Mouse (Mus musculus) spleen, adult 2 months (tissue): ENCODE measurements at regions not wholly inside any gene's neighbourhood (a gene's known extent, or its start where the extent isn't known, plus 50 kb on each side); places are given as distances from the start of the nearest gene placed in this dataset.

Experiments
- DNase-seq, 2 experiments: peaks; one replicate each; pipeline versions ENCODE4 v3.0.0 to v3.0.0-alpha.2; 2012 to 2021; ENCODE audit warnings: low spot score in 2 of 2, low read depth in 1 of 2
- H3K27ac ChIP-seq: fragments of 200-500 bp; 2 replicates; pipeline ENCODE4 v1.5.1; 2012; ENCODE audit warnings: low read length, inconsistent platforms; ENCODE audit not compliant: insufficient read depth
- H3K27me3 ChIP-seq: fragments of 200-500 bp; 2 replicates; pipeline ENCODE4 v1.6.1; 2012; ENCODE audit warnings: mild to moderate bottlenecking, moderate library complexity, low read length, inconsistent platforms; ENCODE audit not compliant: control insufficient read depth, insufficient read depth
- H3K36me3 ChIP-seq: fragments of 200-500 bp; 2 replicates; pipeline ENCODE4 v1.6.1; 2012; ENCODE audit warnings: mild to moderate bottlenecking, low read length, inconsistent platforms; ENCODE audit not compliant: control insufficient read depth, insufficient read depth
- H3K4me1 ChIP-seq: fragments of 200-500 bp; 2 replicates; pipeline ENCODE4 v1.6.1; 2011; ENCODE audit warnings: inconsistent platforms; ENCODE audit not compliant: control insufficient read depth, insufficient read depth, insufficient read length
- H3K4me3 ChIP-seq: fragments of 200-500 bp; 2 replicates; pipeline ENCODE4 v1.5.1; 2011; ENCODE audit warnings: mild to moderate bottlenecking, inconsistent platforms; ENCODE audit not compliant: insufficient read depth, insufficient read length; ENCODE audit errors: extremely low read depth
- CTCF ChIP-seq: fragments of 200-500 bp; IDR thresholded peaks from 2 replicates; pipeline ENCODE4 v1.5.1; 2011; ENCODE audit warnings: mild to moderate bottlenecking, inconsistent platforms; ENCODE audit not compliant: insufficient read depth, insufficient read length, insufficient replicate concordance; ENCODE audit errors: extremely low read depth
- POLR2A ChIP-seq: fragments of 200-500 bp; IDR thresholded peaks from 2 replicates; pipeline ENCODE4 v1.6.1; 2011; ENCODE audit warnings: low read depth, low read length, inconsistent platforms
- WGBS: fragments of 180-500 bp; shearing (Covaris S2); methylation state at CpG from one replicate; pipeline ENCODE4 v1.1.7; 2018; 5-methylcytosine and 5-hydroxymethylcytosine counted together

DNA sequence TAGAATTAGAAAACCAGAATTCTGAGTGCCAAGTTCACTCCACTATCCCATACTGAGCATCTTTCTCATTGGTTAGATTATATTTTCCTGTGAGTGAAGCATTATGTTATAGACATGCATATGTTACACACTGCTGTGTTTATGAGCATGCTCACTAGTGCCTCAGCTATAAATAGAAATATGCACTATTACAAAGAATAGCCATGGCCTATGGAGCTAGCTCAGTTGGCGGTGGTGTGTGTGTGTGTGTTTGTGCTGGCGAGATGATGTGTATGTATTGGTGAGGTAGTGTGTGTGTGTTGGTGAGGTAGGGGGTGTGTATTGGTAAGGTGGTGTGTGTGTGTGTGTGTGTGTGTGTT is 106.2 kb downstream of the Sec31a start:
- no peaks in the 10 kb centered on the region for H3K4me1 ChIP-seq
- no peak overlapping the region for H3K27ac ChIP-seq
- no peak for TF ChIP-seq CTCF
- TF ChIP-seq POLR2A = no peak
- WGBS = 93% methylated on average over 2 of the region's 2 CpGs
- H3K27me3 ChIP-seq = no peaks in the 10 kb centered on the region
- H3K4me3 ChIP-seq = no peak overlapping the region
- DNase-seq = no peak
- no peaks in the 10 kb centered on the region for H3K36me3 ChIP-seq

DNA sequence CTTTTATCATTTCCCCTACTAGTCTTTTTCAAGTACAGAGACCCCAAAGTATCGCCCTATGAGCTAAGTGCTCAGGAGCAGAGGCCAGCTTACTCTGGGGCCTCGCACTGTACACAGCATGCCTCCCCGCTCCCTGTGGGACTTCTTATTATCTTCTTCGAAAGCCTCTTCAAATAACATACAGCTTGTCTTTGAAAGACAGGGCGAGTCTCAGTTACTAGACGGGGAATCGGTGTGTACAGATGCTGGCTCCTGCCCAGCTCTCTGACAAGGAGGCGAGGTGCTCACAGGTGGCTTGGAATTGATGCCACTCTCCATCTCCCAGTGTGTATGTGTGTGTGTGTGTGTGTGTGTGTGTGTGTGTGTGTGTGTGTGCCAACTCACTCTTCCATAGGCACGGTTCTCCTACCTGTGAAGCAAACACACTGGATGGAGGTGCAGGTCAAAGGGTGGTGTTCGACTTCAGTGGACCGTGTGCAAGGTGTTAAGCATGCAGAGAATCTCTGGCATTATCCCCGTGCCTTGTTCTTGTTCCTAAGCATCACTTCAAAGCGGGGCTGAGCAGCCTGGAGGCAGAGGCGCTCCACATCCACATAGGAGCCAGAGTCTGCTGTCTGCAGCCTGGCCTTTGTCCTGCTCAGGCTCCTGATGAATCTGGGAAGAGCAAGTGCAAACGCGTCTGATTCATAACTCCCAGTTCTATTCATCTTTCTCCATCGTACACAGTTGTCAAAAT is 106.8 kb downstream of the Sec31a start:
- no peak for DNase-seq
- 87% methylated on average over 17 of the region's 17 CpGs for WGBS
- H3K4me1 ChIP-seq = no peaks in the 10 kb centered on the region
- TF ChIP-seq CTCF (no peak), POLR2A (no peak)
- H3K4me3 ChIP-seq = no peak overlapping the region
- H3K27me3 ChIP-seq = no peaks in the 10 kb centered on the region
- H3K36me3 ChIP-seq = no peaks in the 10 kb centered on the region
- no peak overlapping the region for H3K27ac ChIP-seq

GRCm38 (mm10) chr5:100304403-100304802 is 111.6 kb downstream of the Sec31a start:
- Histone ChIP-seq H3K27ac (no peak overlapping the region), H3K36me3 (no peaks in the 10 kb centered on the region), H3K4me3 (no peak overlapping the region), H3K4me1 (no peaks in the 10 kb centered on the region), H3K27me3 (no peaks in the 10 kb centered on the region)
- WGBS = 43% methylated on average over 3 of the region's 3 CpGs
- no peak for DNase-seq
- TF ChIP-seq POLR2A (no peak), CTCF (no peak)

- 91% methylated on average over 17 of the region's 17 CpGs for WGBS
- no peak overlapping the region for H3K27ac ChIP-seq
Observed at GRCm38 (mm10) chr5:100302068-100302775, 113.8 kb downstream of the Sec31a start.

GRCm38 (mm10) chr5:100299141-100299540 is 116.9 kb downstream of the Sec31a start:
- TF ChIP-seq POLR2A (no peak), CTCF (no peak)
- WGBS = 92% methylated on average over 4 of the region's 4 CpGs
- H3K4me3 ChIP-seq = no peak overlapping the region
- no peaks in the 10 kb centered on the region for H3K27me3 ChIP-seq
- no peak overlapping the region for H3K27ac ChIP-seq
- no peaks in the 10 kb centered on the region for H3K36me3 ChIP-seq
- H3K4me1 ChIP-seq = no peaks in the 10 kb centered on the region
- no peak for DNase-seq

More at GRCm38 (mm10) chr5:100302068-100302775, 113.8 kb downstream of the Sec31a start:
- no peaks in the 10 kb centered on the region for H3K36me3 ChIP-seq
- no peaks in the 10 kb centered on the region for H3K4me1 ChIP-seq
- DNase-seq = no peak
- TF ChIP-seq POLR2A (no peak), CTCF (no peak)
- no peaks in the 10 kb centered on the region for H3K27me3 ChIP-seq
- no peak overlapping the region for H3K4me3 ChIP-seq

- Histone ChIP-seq H3K27me3 (no peaks in the 10 kb centered on the region), H3K4me1 (no peaks in the 10 kb centered on the region), H3K4me3 (no peak overlapping the region), H3K27ac (no peak overlapping the region), H3K36me3 (no peaks in the 10 kb centered on the region)
- DNase-seq = no peak
- TF ChIP-seq CTCF (no peak), POLR2A (no peak)
- 88% methylated on average over 7 of the region's 7 CpGs for WGBS
Observed at GRCm38 (mm10) chr5:100294189-100294588, 121.8 kb downstream of the Sec31a start.

- Histone ChIP-seq H3K4me1 (no peaks in the 10 kb centered on the region), H3K27me3 (no peaks in the 10 kb centered on the region), H3K4me3 (no peak overlapping the region), H3K36me3 (no peaks in the 10 kb centered on the region), H3K27ac (no peak overlapping the region)
- no peak for DNase-seq
- WGBS = 88% methylated on average over 4 of the region's 4 CpGs
- no peak for TF ChIP-seq CTCF
- no peak for TF ChIP-seq POLR2A
Observed at GRCm38 (mm10) chr5:100280215-100280614, 120.6 kb upstream of the Tmem150c start.
